Mouse (Mus musculus) testis, adult 2 months (tissue): ENCODE results near the gene Foxd4.

ENCODE experiments used
- CTCF ChIP-seq: fragments of 200-500 bp; IDR thresholded peaks from 2 replicates; pipeline ENCODE4 v1.5.1; 2012; ENCODE audit warnings: low read depth, mild to moderate bottlenecking, inconsistent platforms, low read length, moderate library complexity; ENCODE audit not compliant: control insufficient read depth, insufficient read depth, insufficient replicate concordance
- POLR2A ChIP-seq: fragments of 200-500 bp; IDR thresholded peaks from 2 replicates; pipeline ENCODE4 v1.6.1; 2012; ENCODE audit warnings: low read depth, mild to moderate bottlenecking, inconsistent platforms, low read length, moderate library complexity; ENCODE audit not compliant: control insufficient read depth

DNA sequence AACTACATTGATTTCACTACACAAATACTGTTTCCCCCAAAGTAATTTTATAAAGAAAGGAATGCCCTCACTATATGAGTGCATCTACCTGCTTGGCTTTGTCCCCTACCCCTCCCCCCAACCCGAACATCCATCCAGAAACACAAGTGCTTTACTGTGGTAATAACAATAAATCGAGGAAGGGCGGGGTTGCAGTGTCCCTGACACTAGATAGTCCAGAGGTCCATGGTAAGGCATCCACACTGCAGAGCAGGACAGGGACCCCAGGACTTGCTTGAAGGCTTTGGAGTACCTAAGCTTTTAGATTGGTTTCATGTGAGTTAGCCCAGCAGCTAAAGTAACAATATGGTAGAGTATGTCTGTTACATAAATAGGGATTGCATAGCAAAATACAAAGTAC lies 669 bp upstream of the Foxd4 start:
- TF ChIP-seq CTCF (no peak), POLR2A (no peak)
